Mouse (Mus musculus) embryonic facial prominence, embryonic 14.5 days (tissue): ENCODE data around the gene Sox5. TPM values are rescaled to one million over a fixed set of nuclear protein-coding genes. Genes with fewer than 3 reads are reported as not detected.

Experiments used
- ATAC-seq: fragments of 200-750 bp; cut with Nextera tagmentation; 2 replicates; pipeline ENCODE4 v1.8.0; 2017; ENCODE audit warnings: low read depth, moderate number of reproducible peaks, moderate TSS enrichment
- DNase-seq: peaks from one replicate; pipeline ENCODE4 v3.0.0-alpha.2; 2015; ENCODE audit warnings: low spot score
- H3K27ac ChIP-seq: fragments of 300-500 bp; sonication (generic); replicated peaks from 2 replicates; pipeline ENCODE4 v1.5.1; 2014; ENCODE audit warnings: low read depth, mild to moderate bottlenecking, low read length, moderate library complexity
- H3K27me3 ChIP-seq: fragments of 300-500 bp; sonication (generic); replicated peaks from 2 replicates; pipeline ENCODE4 v1.6.1; 2014; ENCODE audit warnings: low read length; ENCODE audit not compliant: control insufficient read depth, insufficient read depth
- H3K36me3 ChIP-seq: fragments of 300-500 bp; sonication (generic); 2 replicates; pipeline ENCODE4 v1.6.1; 2014; ENCODE audit warnings: low read length, mixed read lengths; ENCODE audit not compliant: control insufficient read depth, insufficient read depth
- H3K4me1 ChIP-seq: fragments of 300-500 bp; sonication (generic); 2 replicates; pipeline ENCODE4 v1.6.1; 2014; ENCODE audit warnings: antibody characterized with exemption, low read length; ENCODE audit not compliant: control insufficient read depth, insufficient read depth
- H3K4me2 ChIP-seq: fragments of 300-500 bp; sonication (generic); 2 replicates; pipeline ENCODE4 v1.6.1; 2014; ENCODE audit warnings: low read depth, mild to moderate bottlenecking, low read length, moderate library complexity, mixed read lengths
- H3K4me3 ChIP-seq: fragments of 300-500 bp; sonication (generic); 2 replicates; pipeline ENCODE4 v1.5.1; 2014; ENCODE audit warnings: low read depth, mild to moderate bottlenecking, low read length
- H3K9ac ChIP-seq: fragments of 300-500 bp; sonication (generic); 2 replicates; pipeline ENCODE4 v1.6.1; 2014; ENCODE audit warnings: low read depth, mild to moderate bottlenecking, low read length, moderate library complexity, mixed read lengths
- H3K9me3 ChIP-seq: fragments of 300-500 bp; sonication (generic); 2 replicates; pipeline ENCODE4 v1.6.1; 2016; ENCODE audit warnings: low read length; ENCODE audit not compliant: control insufficient read depth
- WGBS: fragments of 180-500 bp; shearing (Covaris S2); extraction: QIAGEN DNeasy Blood & Tissue Kit; methylation state at CpG from one replicate; pipeline ENCODE4 v1.1.7; 2014; 5-methylcytosine and 5-hydroxymethylcytosine counted together
- polyA plus RNA-seq: library from polyadenylated mRNA; unstranded; fragments of >200 nt; fragmentation: Nextera tagmentation; extraction: Ambion mirVana; gene quantifications from 2 replicates; pipeline ENCODE4 v1.2.1, GENCODE M21; 2014

Gene Sox5
- polyA plus RNA-seq, 1 experiment from 2014 or later: 10.8 TPM

DNA sequence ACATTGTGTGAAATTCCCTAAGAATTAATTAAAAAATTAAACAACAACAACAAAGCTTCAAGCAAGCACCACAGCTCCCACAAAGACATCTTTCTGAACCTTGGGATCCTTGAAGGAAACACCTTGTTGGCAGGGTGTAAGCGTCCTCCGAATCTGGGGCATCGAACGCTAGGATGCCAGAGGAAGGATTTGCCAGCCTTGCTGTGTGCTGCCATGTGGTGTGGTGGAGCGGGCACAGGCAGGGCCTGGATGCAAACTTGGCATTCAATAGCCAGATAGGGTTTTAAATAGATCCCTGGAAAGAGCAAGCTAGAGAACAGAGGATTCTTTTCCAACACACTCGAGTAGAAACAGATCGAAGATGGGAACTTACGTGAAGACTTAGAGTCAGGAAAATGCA lies 322.3 kb downstream of the Sox5 start:
- Histone ChIP-seq H3K27me3 (no peaks in the 10 kb centered on the region), H3K4me3 (no peak overlapping the region), H3K9ac (no peak overlapping the region), H3K27ac (no peak overlapping the region), H3K9me3 (no peaks in the 10 kb centered on the region), H3K4me2 (no peak overlapping the region), H3K4me1 (no peaks in the 10 kb centered on the region), H3K36me3 (no peaks in the 10 kb centered on the region)
- 95% methylated on average over 8 of the region's 8 CpGs for WGBS
- no peak for DNase-seq
- ATAC-seq: no peak

- 92% methylated on average over 9 of the region's 9 CpGs for WGBS
- Histone ChIP-seq H3K27me3 (no peaks in the 10 kb centered on the region), H3K4me3 (no peak overlapping the region), H3K9me3 (no peaks in the 10 kb centered on the region), H3K4me2 (no peak overlapping the region), H3K4me1 (no peaks in the 10 kb centered on the region), H3K36me3 (no peaks in the 10 kb centered on the region), H3K27ac (no peak overlapping the region), H3K9ac (no peak overlapping the region)
- no peak for DNase-seq
- ATAC-seq: no peak
These were observed 324.3 kb downstream of the Sox5 start for GRCm38 (mm10) chr6:144457500-144457899.

- ATAC-seq: peak; percentile 60; the same call in 1 of the 2 replicates
- Histone ChIP-seq H3K9me3 (no peaks in the 10 kb centered on the region), H3K27ac (no peak overlapping the region), H3K4me1 (no peaks in the 10 kb centered on the region), H3K36me3 (no peaks in the 10 kb centered on the region), H3K4me2 (no peak overlapping the region), H3K4me3 (no peak overlapping the region), H3K9ac (no peak overlapping the region), H3K27me3 (no peaks in the 10 kb centered on the region)
- WGBS: 28% methylated on average over 11 of the region's 11 CpGs
- DNase-seq: peak; percentile 41
These were observed 327.2 kb downstream of the Sox5 start for GRCm38 (mm10) chr6:144454291-144455276.

DNA sequence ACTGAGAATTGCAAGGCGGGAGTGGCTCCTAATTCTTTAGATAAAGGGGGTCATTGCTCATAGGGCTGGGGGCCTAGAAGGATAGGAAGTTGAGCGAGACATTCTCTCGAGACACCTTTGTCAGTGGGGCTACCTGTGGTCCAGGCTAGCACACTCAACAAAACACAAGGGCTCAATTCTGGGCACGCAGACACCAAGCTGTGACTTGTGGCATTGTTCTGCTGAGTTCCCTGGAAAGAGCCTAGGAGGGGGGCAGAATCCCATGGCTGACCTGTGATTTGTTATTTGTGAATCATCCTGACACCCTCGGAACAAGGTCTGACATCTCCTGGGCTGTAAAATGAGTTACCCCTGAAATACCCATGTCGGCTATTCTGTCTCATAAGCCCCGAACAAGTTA lies 328.2 kb downstream of the Sox5 start:
- Histone ChIP-seq H3K4me1 (no peaks in the 10 kb centered on the region), H3K27ac (no peak overlapping the region), H3K27me3 (no peaks in the 10 kb centered on the region), H3K9me3 (no peaks in the 10 kb centered on the region), H3K4me3 (no peak overlapping the region), H3K9ac (no peak overlapping the region), H3K36me3 (no peaks in the 10 kb centered on the region), H3K4me2 (no peak overlapping the region)
- WGBS: 68% methylated on average over 7 of the region's 7 CpGs
- ATAC-seq (no peak), DNase-seq (no peak)

- Histone ChIP-seq H3K4me3 (no peak overlapping the region), H3K4me1 (no peaks in the 10 kb centered on the region), H3K27ac (no peak overlapping the region), H3K9ac (no peak overlapping the region), H3K36me3 (no peaks in the 10 kb centered on the region), H3K4me2 (no peak overlapping the region), H3K9me3 (no peaks in the 10 kb centered on the region), H3K27me3 (no peaks in the 10 kb centered on the region)
- 56% methylated on average over 1 of the region's 1 CpGs for WGBS
- ATAC-seq (no peak), DNase-seq (no peak)
These were observed 328.6 kb downstream of the Sox5 start for GRCm38 (mm10) chr6:144453147-144453546.

DNA sequence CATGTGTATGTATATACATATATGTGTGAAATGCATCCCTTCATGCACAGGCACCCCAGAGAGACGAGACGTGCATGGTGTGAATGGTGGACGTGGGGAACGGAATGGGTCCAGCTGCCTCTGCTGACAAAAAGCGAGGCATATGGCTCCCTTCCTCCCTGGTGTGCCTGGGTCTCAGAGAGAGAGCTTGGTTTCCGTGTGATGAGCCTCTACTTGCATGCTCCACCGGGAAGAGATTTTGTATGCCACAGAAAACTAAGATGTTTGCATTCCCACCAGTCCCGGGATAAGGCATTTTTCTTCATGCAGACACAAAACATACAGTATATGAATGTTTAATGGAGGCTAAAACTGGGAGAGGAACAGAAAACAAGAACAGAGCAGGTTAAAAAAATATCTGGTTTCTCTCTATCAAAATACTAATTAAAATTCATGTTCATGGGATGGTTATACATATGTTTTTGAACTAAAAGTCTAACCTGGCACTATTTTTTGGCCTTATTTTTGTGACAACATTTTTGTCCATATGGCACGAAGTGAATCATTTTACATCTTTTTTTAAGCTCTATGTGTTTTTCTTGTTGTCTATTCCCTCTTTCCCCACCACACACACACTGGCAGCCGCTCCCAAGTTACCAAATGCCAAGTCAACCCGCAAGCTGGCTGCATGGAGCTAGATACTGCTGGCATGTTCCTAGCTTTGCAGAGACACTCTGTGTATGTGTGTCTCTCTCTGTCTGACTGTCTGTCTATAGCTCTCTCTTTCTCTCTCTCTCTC lies 329.4 kb downstream of the Sox5 start:
- H3K27me3 ChIP-seq: no peaks in the 10 kb centered on the region
- H3K4me2 ChIP-seq: no peak overlapping the region
- H3K4me3 ChIP-seq: no peak overlapping the region
- DNase-seq (no peak), ATAC-seq (no peak)
- 76% methylated on average over 11 of the region's 11 CpGs for WGBS
- H3K27ac ChIP-seq: no peak overlapping the region
- H3K4me1 ChIP-seq: no peaks in the 10 kb centered on the region
- H3K9ac ChIP-seq: no peak overlapping the region
- no peaks in the 10 kb centered on the region for H3K36me3 ChIP-seq
- no peaks in the 10 kb centered on the region for H3K9me3 ChIP-seq

DNA sequence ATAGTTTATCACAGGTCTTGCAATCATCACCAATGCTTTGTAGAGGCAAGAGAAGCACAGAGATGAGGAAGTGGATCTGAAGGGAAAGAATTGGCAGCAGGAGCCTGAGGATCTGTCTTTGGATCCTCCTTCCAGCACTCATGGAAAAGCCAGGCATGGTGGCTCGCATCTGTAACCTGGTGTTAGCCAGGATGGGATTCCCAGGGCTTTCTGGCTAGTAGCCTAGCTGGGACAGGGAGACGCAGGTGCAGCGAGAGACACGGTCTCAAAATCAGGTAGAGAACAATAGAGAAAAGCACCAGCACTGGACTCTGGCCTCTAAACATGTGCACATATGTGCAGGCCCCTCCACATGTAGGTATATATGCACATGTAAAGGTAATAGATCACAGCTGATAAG lies 330.1 kb downstream of the Sox5 start:
- Histone ChIP-seq H3K4me3 (no peak overlapping the region), H3K27me3 (no peaks in the 10 kb centered on the region), H3K4me1 (no peaks in the 10 kb centered on the region), H3K27ac (no peak overlapping the region), H3K36me3 (no peaks in the 10 kb centered on the region), H3K9ac (no peak overlapping the region), H3K9me3 (no peaks in the 10 kb centered on the region), H3K4me2 (no peak overlapping the region)
- 93% methylated on average over 4 of the region's 4 CpGs for WGBS
- ATAC-seq: no peak
- no peak for DNase-seq

DNA sequence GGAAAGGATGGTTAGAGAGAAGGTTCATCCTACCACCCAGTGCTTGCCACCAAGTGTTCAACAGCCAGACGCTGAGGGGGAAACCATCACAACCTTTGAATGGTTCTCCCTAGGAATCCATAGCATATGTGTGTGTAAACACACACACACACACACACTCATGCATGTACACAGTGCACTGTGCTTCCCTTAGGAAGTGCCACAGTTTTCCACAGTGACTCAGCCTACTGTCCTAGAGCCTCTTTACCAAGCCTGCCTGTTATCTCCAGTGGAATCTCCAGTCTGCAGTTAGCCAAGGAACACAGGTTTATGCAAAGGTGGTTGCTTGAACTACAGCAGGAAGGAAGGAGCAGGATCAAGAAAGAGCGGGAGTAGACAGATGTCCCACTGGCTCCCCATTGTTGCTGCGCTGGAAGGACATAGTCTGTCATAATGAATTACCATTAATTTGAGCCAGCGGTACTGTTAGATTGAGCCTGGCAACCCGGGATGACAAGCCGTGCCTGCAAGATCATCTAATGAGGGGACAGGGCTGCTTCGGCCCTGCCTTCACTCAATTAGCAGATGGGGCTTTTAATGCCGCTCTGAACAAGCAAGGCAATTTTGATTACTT lies 335.9 kb downstream of the Sox5 start:
- Histone ChIP-seq H3K9ac (no peak overlapping the region), H3K9me3 (no peaks in the 10 kb centered on the region), H3K27ac (no peak overlapping the region), H3K4me3 (no peak overlapping the region), H3K36me3 (no peaks in the 10 kb centered on the region), H3K27me3 (no peaks in the 10 kb centered on the region), H3K4me2 (no peak overlapping the region), H3K4me1 (no peaks in the 10 kb centered on the region)
- peak; percentile 44 for DNase-seq
- ATAC-seq: peak; percentile 12; the same call in 1 of the 2 replicates
- WGBS: 63% methylated on average over 8 of the region's 8 CpGs
